Mouse (Mus musculus) thymus, postnatal 14 days (tissue): ENCODE results near the gene Plekhg2.
"Not testable (repeated sequence)": the region's sequence is repeated elsewhere in the genome, so short reads cannot be mapped to it uniquely, and the experiment has no call there.

Experiments used
- DNase-seq: peaks from one replicate; pipeline ENCODE4 v3.0.0; 2021

The Plekhg2 gene

DNA sequence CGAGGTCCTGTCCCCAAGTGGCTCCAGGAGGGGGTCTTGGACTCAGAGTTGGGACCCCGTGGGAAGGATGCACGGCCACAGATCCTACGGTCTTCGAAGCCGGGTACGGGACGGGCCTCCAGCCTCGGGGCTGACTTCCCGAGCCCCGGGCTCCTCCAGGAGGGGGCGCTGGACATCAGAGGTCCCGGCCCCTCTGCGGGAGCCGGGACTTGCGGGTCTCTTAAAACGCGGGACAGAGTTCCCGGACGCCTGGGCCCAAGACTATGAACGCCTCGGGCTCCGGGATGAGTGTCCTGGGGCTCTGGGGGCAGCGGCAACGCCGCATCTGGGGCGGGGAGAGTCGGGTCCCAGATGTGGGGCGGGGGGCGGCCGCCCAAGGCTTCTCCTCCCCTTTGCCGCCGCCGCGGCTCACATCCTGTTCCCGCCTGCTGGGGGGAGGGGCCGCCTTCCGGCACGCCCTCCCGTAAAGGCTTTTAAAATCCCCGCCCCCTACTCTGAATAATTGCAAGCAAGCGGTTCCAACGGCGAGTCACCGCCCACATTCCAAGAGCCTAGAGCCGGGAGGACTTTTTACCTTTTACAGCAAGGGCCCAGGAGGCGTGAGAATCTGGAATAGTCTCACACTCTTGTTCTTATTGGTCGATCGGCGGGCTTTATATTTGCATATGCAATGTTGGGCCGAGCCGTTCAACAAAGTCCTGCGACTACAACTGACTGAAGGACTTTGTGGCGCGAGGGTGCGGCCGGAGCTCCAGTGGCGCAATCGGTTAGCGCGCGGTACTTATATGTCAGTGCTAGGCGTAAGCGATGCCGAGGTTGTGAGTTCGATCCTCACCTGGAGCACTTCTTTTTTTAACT, at the start of gene Plekhg2:
Gene Plekhg2, minus strand, starts transcription at position 349 of the 858 bp plus-strand sequence.
- DNase-seq, result peak; percentile 98

GRCm38 (mm10) chr7:28419416-28419815, 47.0 kb upstream of the Plekhg2 start:
- no peak for DNase-seq

DNA sequence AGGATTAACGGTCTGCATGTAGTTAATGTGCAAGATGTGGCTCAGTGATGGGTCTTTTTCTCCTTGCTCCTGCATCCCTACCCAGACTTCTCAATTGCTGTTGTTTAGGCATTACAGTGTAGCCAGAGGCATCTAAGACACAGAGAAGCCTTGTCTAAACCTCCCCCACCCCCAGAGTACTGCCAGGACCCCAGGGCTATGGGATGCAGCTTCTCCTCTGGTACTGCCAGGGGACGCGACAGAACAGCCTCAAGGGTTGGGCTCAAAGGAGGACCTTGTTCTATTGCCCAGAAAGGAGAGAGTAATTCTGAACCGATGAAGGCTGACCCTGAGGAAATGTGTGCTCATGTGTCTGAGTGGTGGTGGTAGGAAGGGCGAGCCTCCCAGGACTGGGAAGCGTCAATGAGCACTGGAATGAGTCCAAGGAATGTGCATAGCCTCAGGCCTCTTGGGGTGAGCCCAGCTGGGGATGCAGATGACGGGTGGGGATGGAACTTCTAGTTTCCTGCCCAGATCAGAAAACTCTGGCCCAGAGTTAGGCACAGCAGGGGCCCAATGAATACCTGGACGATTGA, 45.8 kb upstream of the Plekhg2 start:
- DNase-seq, result no peak

DNA sequence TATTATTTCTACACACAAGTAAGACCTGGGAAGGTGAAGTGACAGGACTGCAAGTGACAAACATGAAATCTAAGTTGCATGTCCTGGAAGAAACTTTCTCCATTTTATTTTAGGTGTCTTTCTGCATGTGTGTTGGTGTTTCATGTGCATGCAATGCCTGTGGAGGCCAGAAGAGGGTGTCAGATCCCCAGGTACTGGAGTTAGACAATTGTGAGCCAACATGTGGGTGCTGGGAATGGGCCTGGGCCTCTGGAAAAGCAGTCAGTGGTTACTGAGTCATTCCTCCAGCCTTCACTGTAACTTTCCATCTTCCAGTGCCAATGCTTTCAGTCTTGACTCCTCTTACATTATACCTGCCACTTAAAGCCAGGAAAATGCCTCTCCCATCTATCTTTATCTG, 45.0 kb upstream of the Plekhg2 start:
- DNase-seq, result no peak

DNA sequence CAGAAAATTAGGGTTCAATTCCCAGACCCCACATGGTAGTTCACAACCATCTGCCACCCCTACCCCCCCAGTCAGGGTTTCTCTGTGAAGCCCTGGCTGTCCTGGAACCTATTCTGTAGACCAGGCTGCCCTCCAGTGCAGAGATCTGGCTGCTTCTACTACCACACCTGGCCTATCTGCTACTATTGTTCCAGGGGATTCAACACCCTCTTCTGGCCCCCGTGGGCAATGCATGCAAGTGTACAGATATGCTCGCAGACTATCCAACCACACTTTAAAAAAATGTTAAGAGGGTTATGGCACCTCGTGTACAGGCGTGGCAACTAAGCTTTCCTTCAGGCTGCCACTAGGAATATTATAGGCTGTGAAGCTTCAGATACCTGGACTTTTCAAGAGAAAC, 40.4 kb upstream of the Plekhg2 start:
- peak; percentile 51 for DNase-seq

GRCm38 (mm10) chr7:28410841-28411475, 38.6 kb upstream of the Plekhg2 start:
- DNase-seq, result no peak

DNA sequence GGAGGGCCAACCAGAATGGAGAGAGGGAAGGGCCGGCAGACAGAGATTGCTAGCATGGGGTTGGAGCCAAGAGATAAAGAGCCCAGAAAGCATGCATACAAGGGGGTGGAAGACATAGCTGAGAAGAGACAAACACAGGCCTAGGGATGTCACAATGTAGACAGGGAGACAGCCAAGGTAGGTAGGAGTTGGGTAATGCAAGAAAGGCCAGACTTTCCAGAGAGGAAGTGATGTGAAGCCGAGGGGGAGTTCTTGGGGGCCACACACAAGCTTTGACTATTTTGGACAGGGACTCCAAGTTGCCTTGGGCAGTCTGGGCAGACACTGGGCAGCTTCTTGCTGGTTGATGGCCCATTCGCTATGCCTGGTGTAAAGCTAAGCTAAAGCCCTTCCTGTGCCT, 29.5 kb upstream of the Plekhg2 start:
- no peak for DNase-seq

DNA sequence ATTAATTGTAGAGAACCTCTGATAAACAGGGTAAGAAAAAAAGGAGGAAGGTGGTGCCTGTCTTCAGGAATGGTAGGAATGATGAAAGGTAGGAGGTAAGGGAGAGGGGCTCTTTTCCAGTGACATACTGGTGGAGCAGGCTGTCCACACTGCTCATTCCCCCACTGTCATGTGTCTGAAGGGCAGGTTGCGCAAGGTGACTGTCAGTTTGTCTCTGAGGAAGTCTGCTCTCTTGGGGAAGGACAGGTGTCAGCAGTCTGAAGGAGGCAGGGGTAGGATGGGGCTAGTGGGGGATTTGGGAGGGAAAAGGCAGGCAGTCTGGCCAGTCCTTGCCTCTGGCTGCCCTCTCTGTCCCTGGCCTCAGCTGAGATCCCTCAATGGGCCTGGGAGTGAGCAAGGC, 28.6 kb upstream of the Plekhg2 start:
- no peak for DNase-seq

DNA sequence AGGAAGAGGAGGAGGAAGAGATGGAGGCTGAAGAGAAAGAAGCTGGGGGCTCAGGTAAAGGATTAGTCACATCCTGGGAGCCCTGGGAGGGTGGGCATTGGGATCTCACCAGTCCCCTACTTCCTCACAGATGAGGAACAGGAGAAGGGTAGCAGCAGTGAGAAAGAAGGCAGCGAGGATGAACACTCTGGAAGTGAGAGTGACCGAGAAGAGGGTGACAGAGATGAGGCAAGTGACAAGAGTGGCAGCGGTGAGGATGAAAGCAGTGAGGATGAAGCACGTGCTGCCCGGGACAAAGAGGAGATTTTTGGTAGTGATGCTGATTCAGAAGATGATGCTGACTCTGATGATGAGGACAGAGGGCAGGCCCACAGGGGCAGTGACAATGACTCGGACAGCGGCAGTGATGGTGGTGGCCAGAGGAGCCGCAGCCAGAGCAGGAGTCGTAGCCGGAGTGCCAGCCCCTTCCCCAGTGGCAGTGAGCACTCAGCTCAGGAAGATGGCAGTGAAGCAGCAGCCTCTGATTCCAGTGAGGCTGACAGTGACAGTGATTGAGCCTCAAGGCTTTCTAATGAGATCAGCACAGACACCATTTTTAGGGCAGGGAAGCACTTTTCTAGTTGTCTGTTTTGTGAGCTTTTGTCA, 26.4 kb upstream of the Plekhg2 start:
- DNase-seq, result no peak

DNA sequence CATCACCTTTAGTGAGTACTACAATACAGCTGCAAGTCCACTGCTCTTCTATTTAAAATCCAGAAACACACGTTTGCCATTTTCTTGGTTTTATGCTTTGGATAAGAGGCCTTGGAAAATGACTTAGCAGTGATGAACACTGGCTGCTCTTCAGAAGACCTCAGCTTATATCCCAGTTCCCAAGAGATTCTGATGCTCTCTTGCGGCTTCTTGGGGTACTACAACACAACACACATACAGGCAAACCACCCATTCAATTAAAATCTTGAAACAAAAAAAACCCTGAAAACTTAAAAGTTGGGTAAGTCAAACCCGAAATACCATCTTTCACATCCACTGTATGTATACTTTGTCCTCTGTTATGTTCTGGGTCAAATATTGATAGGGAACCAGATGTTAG, 25.6 kb upstream of the Plekhg2 start:
- peak; percentile 30 for DNase-seq

DNA sequence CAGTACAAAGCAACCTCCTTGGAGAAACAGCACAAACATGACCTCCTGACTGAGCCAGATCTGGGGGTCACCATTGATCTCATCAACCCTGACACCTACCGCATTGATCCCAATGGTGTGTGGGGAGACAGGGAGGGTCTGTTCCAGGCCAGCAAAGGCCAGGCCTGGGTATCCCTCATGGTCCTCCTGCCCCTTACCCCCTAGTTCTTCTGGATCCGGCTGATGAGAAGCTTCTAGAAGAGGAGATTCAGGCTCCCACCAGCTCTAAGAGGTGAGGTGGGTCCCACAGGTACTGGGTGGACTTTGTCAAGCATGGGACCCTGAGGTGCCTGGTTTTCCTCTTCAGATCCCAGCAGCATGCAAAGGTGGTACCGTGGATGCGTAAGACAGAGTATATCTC, 23.0 kb upstream of the Plekhg2 start:
- DNase-seq, result no peak

DNA sequence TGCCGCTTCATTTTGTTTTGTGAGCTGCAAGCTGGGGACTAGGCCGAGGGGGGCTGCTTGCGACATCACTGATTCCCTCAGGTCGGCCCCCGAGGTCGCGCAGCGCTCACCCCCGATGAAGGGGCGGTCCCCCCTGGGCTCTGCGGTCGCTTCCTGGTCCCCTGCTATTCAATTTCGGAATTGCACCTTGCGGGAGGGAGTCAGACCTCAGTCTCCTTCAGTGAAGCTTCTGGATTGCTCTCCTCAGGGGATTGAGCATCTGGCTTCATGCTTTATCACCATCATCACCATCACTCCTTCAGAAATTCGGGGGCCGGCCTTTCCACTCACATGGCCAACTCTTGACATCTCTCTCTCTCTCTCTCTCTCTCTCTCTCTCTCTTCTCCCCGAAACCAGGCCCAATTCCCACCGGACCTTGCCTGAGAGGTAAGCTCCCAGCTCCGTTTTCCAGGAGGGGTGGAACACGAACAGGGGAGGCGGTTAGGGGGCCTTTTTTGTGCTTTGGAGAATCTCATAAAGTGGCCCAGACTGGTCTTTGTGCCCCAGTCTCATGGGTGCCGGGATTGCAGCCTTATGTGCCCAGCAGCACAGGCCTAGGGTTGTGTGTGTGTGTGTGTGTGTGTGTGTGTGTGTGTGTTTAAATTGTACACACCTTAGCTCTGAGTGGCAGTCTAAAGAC, 21.0 kb upstream of the Plekhg2 start:
- peak; percentile 45 for DNase-seq

- peak; percentile 95 for DNase-seq
Observed at GRCm38 (mm10) chr7:28392429-28393271, 20.3 kb upstream of the Plekhg2 start, which contains the start of the genes Med29 and Paf1. Gene Med29 (minus strand): TSS chr7:28392708. Gene Paf1 (plus strand): TSS chr7:28392951.

DNA sequence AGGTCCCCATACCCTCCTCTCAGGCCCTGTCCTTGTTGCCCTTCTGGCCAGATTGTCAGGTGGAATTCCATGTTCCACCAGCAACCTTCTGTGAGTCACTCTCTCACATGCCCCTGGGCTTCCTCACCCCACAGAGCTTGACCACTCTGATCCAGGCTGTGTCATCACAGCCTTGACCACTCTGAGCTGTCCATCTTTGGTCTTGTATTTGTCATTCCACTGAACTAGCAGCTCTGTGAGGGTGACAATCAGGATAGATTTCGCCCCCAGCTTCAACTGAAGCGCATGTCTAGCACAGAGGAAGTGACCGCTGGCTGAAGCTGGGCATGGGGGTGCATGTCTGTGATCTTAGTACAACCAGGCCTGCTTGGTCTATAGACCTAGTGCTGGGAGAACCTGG, 17.9 kb upstream of the Plekhg2 start:
- no peak for DNase-seq

DNA sequence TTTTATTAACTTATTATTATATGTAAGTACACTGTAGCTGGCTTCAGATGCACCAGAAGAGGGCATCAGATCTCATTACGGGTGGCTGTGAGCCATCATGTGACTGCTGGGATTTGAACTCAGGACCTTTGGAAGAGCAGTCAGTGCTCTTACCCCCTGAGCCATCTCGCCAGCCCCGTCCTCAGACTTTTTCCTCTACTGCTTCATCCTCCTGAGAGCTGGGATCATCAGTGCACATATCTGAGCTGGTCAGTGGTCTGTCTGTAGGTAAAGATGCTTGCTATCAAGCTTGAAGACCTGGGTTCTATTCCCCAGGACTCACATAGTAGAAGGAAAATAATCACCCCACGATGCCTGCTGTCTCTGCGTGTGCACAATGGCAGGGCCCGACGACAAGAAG, 15.0 kb upstream of the Plekhg2 start:
- DNase-seq, result not testable (repeated sequence)

DNA sequence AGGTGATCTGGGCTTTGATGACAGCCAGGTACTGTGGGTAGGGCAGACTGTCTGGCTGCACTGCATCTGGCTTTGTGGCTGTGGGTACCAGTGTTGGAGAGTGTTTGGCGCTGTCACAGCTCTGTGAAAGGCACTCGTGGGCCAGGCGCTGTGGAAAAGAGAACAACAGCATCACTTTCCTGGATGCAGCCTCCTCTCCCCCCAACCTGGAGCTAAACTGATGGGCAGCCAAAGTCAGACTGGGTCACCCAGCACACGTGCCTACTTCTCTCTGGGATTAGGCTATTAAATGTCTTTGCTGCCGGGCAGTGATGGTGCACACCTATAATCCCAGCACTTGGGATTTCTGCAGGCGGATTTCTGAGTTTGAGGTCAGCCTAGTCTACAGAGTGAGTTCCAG, 14.5 kb upstream of the Plekhg2 start:
- DNase-seq, result not testable (repeated sequence)

DNA sequence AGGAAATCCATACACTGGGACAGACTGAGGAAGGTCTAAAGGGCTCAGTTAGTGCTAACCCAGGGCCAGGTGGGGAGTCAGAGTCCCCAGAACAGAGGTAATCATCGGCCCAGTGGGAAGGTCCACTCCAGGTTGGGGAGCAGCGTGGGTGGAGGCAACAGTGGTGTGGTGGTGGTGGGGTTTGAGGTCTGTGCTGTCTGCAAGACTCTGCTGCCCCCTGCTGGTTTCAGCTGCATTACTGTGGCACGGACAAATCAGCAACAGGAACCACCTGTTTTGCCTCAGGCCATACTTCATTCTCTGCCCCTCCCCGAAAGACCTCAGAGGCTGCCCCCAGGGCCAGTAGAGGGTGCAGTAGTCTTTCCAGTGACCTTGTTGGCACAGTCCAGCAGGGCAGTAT, 14.1 kb upstream of the Plekhg2 start:
- peak; percentile 94 for DNase-seq

DNA sequence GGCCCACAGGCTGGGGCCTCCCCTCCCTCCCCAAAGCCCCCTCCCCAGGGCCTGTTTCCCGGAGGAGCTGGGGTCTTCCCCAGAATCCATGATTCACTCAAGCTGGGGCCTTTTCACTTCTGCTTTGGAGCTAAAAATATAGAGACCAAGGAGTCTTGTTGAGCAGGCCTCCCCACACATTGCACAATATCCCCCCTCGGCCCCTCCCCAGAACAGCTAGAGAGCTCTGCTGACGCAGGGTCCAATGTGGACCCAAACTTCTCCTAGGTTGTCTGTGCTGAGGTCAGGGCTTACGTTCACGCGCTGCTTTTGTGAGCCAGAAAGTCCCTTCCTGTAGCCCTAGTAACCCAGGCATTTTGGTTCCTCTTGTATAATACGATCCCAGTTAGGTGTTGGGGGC, 13.6 kb upstream of the Plekhg2 start:
- no peak for DNase-seq

DNA sequence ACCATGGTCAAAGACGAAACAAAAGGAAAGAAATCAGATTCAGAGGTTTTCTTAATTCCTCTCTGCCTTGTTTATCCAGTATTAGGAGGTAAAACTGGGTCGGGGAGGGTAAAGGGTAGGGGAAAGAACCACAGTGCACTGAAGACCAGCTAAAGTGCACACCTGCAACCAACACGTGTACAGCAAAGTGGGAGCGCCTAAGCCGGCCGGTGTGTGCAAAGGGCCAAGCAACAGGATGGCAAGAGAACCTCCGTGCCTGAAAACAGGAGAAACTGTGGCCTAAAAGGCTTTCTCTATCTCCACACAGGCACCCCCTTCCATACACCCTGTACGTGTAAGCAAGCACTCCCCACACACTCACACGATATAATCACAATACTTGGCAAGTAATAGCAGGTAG, 12.8 kb upstream of the Plekhg2 start:
- DNase-seq, result peak; percentile 62

DNA sequence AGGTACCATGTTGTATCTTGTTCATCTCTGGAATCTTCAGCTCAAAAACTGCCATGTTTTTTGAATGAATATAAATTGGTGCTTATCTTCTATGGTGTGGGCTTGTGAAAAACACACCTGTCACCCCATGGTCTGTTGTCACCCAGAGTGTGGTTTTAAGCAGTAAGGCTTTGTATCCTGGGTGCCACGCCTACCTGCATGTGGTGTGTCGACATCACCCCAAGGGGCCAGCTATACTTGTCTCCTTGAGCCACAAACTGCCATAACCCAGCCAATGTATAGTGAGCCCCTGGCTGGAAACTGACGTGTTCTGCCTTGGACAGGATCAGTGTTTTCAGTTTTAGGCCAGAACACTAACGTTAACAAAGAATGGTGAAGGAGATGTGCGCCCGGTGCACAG, 11.8 kb upstream of the Plekhg2 start:
- peak; percentile 78 for DNase-seq

GRCm38 (mm10) chr7:28383606-28384005, 11.2 kb upstream of the Plekhg2 start:
- DNase-seq, result no peak

DNA sequence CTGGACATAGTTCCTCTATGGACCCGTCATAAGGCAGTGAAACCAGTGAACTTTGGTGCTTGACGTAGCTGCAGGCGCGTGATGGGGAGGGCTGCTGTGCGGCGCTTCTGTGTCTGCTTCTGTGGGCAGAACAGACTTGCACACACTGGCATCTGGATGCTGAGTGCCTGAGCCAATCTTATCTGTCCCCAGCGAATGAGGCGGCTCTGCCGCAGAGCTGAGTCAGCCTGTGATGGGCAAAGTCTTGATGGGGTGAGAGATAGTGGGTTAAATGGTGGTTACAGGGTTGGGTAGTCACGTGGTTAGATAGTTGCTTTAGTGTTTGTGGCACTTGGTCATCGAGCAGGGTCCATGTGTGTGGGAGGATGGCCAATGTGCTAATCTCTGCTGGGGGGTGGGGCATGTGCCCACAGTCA, 10.6 kb upstream of the Plekhg2 start:
- DNase-seq, result peak; percentile 79
